Mouse (Mus musculus) lung, postnatal 0 days (tissue): ENCODE measurements around the gene Gtf2b.

Experiments
- CTCF ChIP-seq: IDR thresholded peaks from 2 replicates; pipeline ENCODE4 v1.5.1; 2016; ENCODE audit warnings: antibody characterized with exemption, mild to moderate bottlenecking
- EP300 ChIP-seq: IDR thresholded peaks from 2 replicates; pipeline ENCODE4 v1.6.1; 2016; ENCODE audit warnings: antibody characterized with exemption, mild to moderate bottlenecking, control low read depth

GRCm38 (mm10) chr3:142755132-142755867 is 9.5 kb upstream of the Gtf2b start:
- no peak for TF ChIP-seq EP300
- TF ChIP-seq CTCF, result no peak
